Mouse (Mus musculus) forebrain, embryonic 12.5 days (tissue): ENCODE data around the gene Pappa2. TPM values are rescaled to one million over a fixed set of nuclear protein-coding genes. Genes with fewer than 3 reads are reported as not detected.

Source experiments
- ATAC-seq: fragments of 200-750 bp; cut with Nextera tagmentation; 2 replicates; pipeline ENCODE4 v1.8.0; 2017; ENCODE audit warnings: moderate TSS enrichment; ENCODE audit not compliant: low FRiP score
- H3K27ac ChIP-seq: fragments of 300-500 bp; sonication (generic); 2 replicates; pipeline ENCODE4 v1.5.1; 2016; ENCODE audit warnings: mild to moderate bottlenecking
- H3K27me3 ChIP-seq: fragments of 300-500 bp; sonication (generic); 2 replicates; pipeline ENCODE4 v1.6.1; 2016; ENCODE audit warnings: mild to moderate bottlenecking
- H3K36me3 ChIP-seq: fragments of 300-500 bp; sonication (generic); replicated peaks from 2 replicates; pipeline ENCODE4 v1.6.1; 2016; ENCODE audit warnings: mild to moderate bottlenecking
- H3K4me1 ChIP-seq: fragments of 300-500 bp; sonication (generic); 2 replicates; pipeline ENCODE4 v1.6.1; 2016
- H3K4me2 ChIP-seq: fragments of 300-500 bp; sonication (generic); 2 replicates; pipeline ENCODE4 v1.6.1; 2016; ENCODE audit warnings: mild to moderate bottlenecking, moderate library complexity
- H3K4me3 ChIP-seq: fragments of 300-500 bp; sonication (generic); replicated peaks from 2 replicates; pipeline ENCODE4 v1.5.1; 2016; ENCODE audit warnings: mild to moderate bottlenecking
- H3K9ac ChIP-seq: fragments of 300-500 bp; sonication (generic); 2 replicates; pipeline ENCODE4 v1.6.1; 2016; ENCODE audit warnings: mild to moderate bottlenecking
- H3K9me3 ChIP-seq: fragments of 300-500 bp; sonication (generic); 2 replicates; pipeline ENCODE4 v1.6.1; 2016
- WGBS: fragments of 180-500 bp; shearing (Covaris S2); methylation state at CpG from one replicate; pipeline ENCODE4 v1.1.7; 2016; 5-methylcytosine and 5-hydroxymethylcytosine counted together
- polyA plus RNA-seq: library from polyadenylated mRNA; unstranded; fragments of >200 nt; fragmentation: Nextera tagmentation; extraction: Ambion mirVana; gene quantifications from 2 replicates; pipeline ENCODE4 v1.2.1, GENCODE M21; 2016

Gene Pappa2
- polyA plus RNA-seq, 1 experiment from 2014 or later = 2.4 TPM

GRCm38 (mm10) chr1:158666001-158666400 is 314.3 kb downstream of the Pappa2 start:
- Histone ChIP-seq H3K9me3 (no peaks in the 10 kb centered on the region), H3K27me3 (no peaks in the 10 kb centered on the region), H3K4me2 (no peak overlapping the region), H3K9ac (no peak overlapping the region), H3K36me3 (peaks cover 40% of the 10 kb centered on the region), H3K4me1 (no peaks in the 10 kb centered on the region), H3K27ac (no peak overlapping the region), H3K4me3 (no peak overlapping the region)
- no peak for ATAC-seq
- WGBS = 84% methylated on average over 3 of the region's 3 CpGs
